Mouse (Mus musculus) C2C12 (cell line): ENCODE data around the gene Calm3.

Experiments
- CEBPB ChIP-seq: IDR thresholded peaks from one replicate; pipeline ENCODE4 v1.6.1; 2011; ENCODE audit warnings: low read depth, mild to moderate bottlenecking, control low read depth, moderate library complexity
- CTCF ChIP-seq: IDR thresholded peaks from one replicate; pipeline ENCODE4 v1.5.1; 2011; ENCODE audit not compliant: control insufficient read depth, insufficient read depth, insufficient read length
- FOSL1 ChIP-seq: IDR thresholded peaks from one replicate; pipeline ENCODE4 v1.8.0; 2011; ENCODE audit warnings: mild to moderate bottlenecking, low read length; ENCODE audit not compliant: poor library complexity, insufficient read depth, severe bottlenecking
- MAX ChIP-seq: IDR thresholded peaks from one replicate; pipeline ENCODE4 v1.6.1; 2011; ENCODE audit warnings: mild to moderate bottlenecking, control low read depth
- MYOD1 ChIP-seq: IDR thresholded peaks from one replicate; pipeline ENCODE4 v1.6.1; 2011; ENCODE audit warnings: low read depth; ENCODE audit not compliant: control insufficient read depth, insufficient read length
- USF1 ChIP-seq: IDR thresholded peaks from one replicate; pipeline ENCODE4 v1.6.1; 2011; ENCODE audit warnings: low read depth, mild to moderate bottlenecking, control low read depth, moderate library complexity

DNA sequence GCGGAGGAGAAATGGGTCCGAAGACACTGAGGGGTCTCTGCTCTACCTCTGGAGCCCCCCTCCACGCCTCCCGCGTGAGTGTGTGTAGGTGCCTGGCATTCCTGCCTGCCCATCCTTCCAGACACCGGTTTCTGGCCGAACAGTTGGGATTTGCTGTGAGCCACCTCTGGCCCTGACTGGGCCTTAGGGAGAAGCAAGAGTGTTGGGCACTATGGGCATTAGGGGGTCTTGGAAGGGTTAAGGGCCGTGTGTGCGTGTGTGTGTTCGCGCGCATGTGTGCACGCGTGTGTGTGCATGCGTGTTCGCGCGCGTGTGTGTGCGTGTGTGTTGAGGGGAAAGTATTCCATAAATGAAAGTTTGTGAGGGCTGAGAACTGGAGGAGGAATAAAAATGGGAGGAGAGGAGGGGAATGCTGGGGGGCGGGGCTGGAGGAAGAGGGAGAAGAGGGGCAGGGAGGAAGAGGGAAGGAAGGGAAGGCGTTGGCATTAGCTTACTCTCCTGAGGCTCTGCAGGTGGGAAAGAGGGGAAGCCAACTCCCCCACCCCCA lies 23.5 kb upstream of the Calm3 start:
- TF ChIP-seq CTCF = no peak
- no peak for TF ChIP-seq MAX
- TF ChIP-seq CEBPB = no peak
- TF ChIP-seq USF1 = no peak
- TF ChIP-seq MYOD1 = no peak
- TF ChIP-seq FOSL1 = no peak
